Mouse (Mus musculus) spleen, adult 2 months (tissue): Measurements from ENCODE around the gene Htr7.

Experiments
- CTCF ChIP-seq: fragments of 200-500 bp; IDR thresholded peaks from 2 replicates; pipeline ENCODE4 v1.5.1; 2011; ENCODE audit warnings: mild to moderate bottlenecking, inconsistent platforms; ENCODE audit not compliant: insufficient read depth, insufficient read length, insufficient replicate concordance; ENCODE audit errors: extremely low read depth
- POLR2A ChIP-seq: fragments of 200-500 bp; IDR thresholded peaks from 2 replicates; pipeline ENCODE4 v1.6.1; 2011; ENCODE audit warnings: low read depth, low read length, inconsistent platforms

- TF ChIP-seq CTCF, result no peak
- no peak for TF ChIP-seq POLR2A
These were observed 99.7 kb downstream of the Htr7 start for GRCm38 (mm10) chr19:35957656-35958055.
